Mouse (Mus musculus) MEL (cell line): ENCODE measurements around the gene Exoc4.

Experiments used
- BHLHE40 ChIP-seq: IDR thresholded peaks from 2 replicates; pipeline ENCODE4 v1.6.1; 2012; ENCODE audit warnings: low read depth, mild to moderate bottlenecking, inconsistent platforms, low read length, improper control_type of control experiment, borderline replicate concordance
- CTCF ChIP-seq, 3 experiments: IDR thresholded peaks in 2 of 3; conservative IDR thresholded peaks in 1 of 3; 2 replicates each; pipeline ENCODE4 v1.5.1; 2011 to 2012; ENCODE audit warnings: low read length in 3 of 3, low read depth in 2 of 3, mild to moderate bottlenecking in 2 of 3, improper control_type of control experiment in 1 of 3, inconsistent platforms in 1 of 3, mixed read lengths in 1 of 3, moderate library complexity in 1 of 3; ENCODE audit not compliant: control insufficient read depth in 1 of 3, insufficient read depth in 1 of 3, poor library complexity in 1 of 3, severe bottlenecking in 1 of 3
- EP300 ChIP-seq, 2 experiments: IDR thresholded peaks; 2 replicates each; pipeline ENCODE4 v1.6.1; 2011; ENCODE audit warnings: improper control_type of control experiment in 2 of 2, low read length in 2 of 2, low read depth in 1 of 2, mild to moderate bottlenecking in 1 of 2
- GATA1 ChIP-seq: IDR thresholded peaks from 2 replicates; pipeline ENCODE4 v1.6.1; 2011; ENCODE audit warnings: low read depth, low read length, improper control_type of control experiment
- KAT2A ChIP-seq: conservative IDR thresholded peaks from 2 replicates; pipeline ENCODE4 v1.6.1; 2012; ENCODE audit warnings: low read depth, low read length, improper control_type of control experiment, inconsistent platforms
- MAZ ChIP-seq: IDR thresholded peaks from 2 replicates; pipeline ENCODE4 v1.6.1; 2012; ENCODE audit warnings: low read depth, mild to moderate bottlenecking, inconsistent platforms, low read length, improper control_type of control experiment
- MEF2A ChIP-seq: IDR thresholded peaks from 2 replicates; pipeline ENCODE4 v1.6.1; 2014; ENCODE audit warnings: low read depth, mild to moderate bottlenecking, inconsistent platforms, low read length, improper control_type of control experiment; ENCODE audit not compliant: poor library complexity, insufficient replicate concordance, severe bottlenecking; ENCODE audit errors: extremely low read depth
- RCOR1 ChIP-seq: IDR thresholded peaks from 2 replicates; pipeline ENCODE4 v1.6.1; 2012; ENCODE audit warnings: low read depth, mild to moderate bottlenecking, inconsistent platforms, low read length, improper control_type of control experiment

GRCm38 (mm10) chr6:33696976-33697375, 448.1 kb downstream of the Exoc4 start:
- TF ChIP-seq CTCF (IDR thresholded peaks at IDR 0.05 in 2 of 3, conservative IDR thresholded peaks at IDR 0.05 in 1 of 3; ENCODE audit: control insufficient read depth in 1 of 3, insufficient read depth in 1 of 3, low read depth in 2 of 3, low read length in 3 of 3, poor library complexity in 1 of 3, severe bottlenecking in 1 of 3) (no peak), RCOR1 (no peak), MAZ (no peak), BHLHE40 (no peak), EP300 (IDR thresholded peaks at IDR 0.05; ENCODE audit: low read depth in 1 of 2, low read length in 2 of 2) (no peak), KAT2A (no peak), MEF2A (no peak), GATA1 (no peak)
